Mouse (Mus musculus) liver, embryonic 11.5 days (tissue): Measurements from ENCODE around the gene Igfbp4. TPM values are rescaled to one million over a fixed set of nuclear protein-coding genes. Genes with fewer than 3 reads are reported as not detected.

Experiments used
- ATAC-seq: fragments of 200-750 bp; cut with Nextera tagmentation; replicated peaks from 2 replicates; pipeline ENCODE4 v1.8.0; 2017; ENCODE audit warnings: moderate number of reproducible peaks, mild to moderate bottlenecking, moderate TSS enrichment, moderate library complexity; ENCODE audit not compliant: low FRiP score
- DNase-seq: peaks from one replicate; pipeline ENCODE4 v3.0.0-alpha.2; 2017; ENCODE audit warnings: low spot score
- H3K27ac ChIP-seq: fragments of 300-500 bp; sonication (generic); 2 replicates; pipeline ENCODE4 v1.5.1; 2014; ENCODE audit warnings: mild to moderate bottlenecking, low read depth, low read length, control low read depth
- H3K27me3 ChIP-seq: fragments of 300-500 bp; sonication (generic); replicated peaks from 2 replicates; pipeline ENCODE4 v1.6.1; 2014; ENCODE audit warnings: low read length, mixed read lengths; ENCODE audit not compliant: control insufficient read depth, insufficient read depth
- H3K36me3 ChIP-seq: fragments of 300-500 bp; sonication (generic); 2 replicates; pipeline ENCODE4 v1.6.1; 2014; ENCODE audit warnings: mild to moderate bottlenecking, low read length, moderate library complexity, mixed read lengths; ENCODE audit not compliant: control insufficient read depth, insufficient read depth
- H3K4me1 ChIP-seq: fragments of 300-500 bp; sonication (generic); replicated peaks from 2 replicates; pipeline ENCODE4 v1.6.1; 2014; ENCODE audit warnings: low read length, mixed read lengths; ENCODE audit not compliant: control insufficient read depth, insufficient read depth
- H3K4me2 ChIP-seq: fragments of 300-500 bp; sonication (generic); 2 replicates; pipeline ENCODE4 v1.6.1; 2014; ENCODE audit warnings: mild to moderate bottlenecking, control low read depth, moderate library complexity
- H3K4me3 ChIP-seq: fragments of 300-500 bp; sonication (generic); 2 replicates; pipeline ENCODE4 v1.5.1; 2014; ENCODE audit warnings: low read depth, low read length, control low read depth
- H3K9ac ChIP-seq: fragments of 300-500 bp; sonication (generic); 2 replicates; pipeline ENCODE4 v1.6.1; 2014; ENCODE audit warnings: low read depth, low read length, control low read depth
- H3K9me3 ChIP-seq: fragments of 300-500 bp; sonication (generic); 2 replicates; pipeline ENCODE4 v1.6.1; 2016; ENCODE audit warnings: low read length, inconsistent platforms, mixed read lengths; ENCODE audit not compliant: control insufficient read depth
- WGBS: fragments of 180-500 bp; shearing (Covaris S2); extraction: QIAGEN DNeasy Blood & Tissue Kit; methylation state at CpG from one replicate; pipeline ENCODE4 v1.1.7; 2014; 5-methylcytosine and 5-hydroxymethylcytosine counted together
- polyA plus RNA-seq: library from polyadenylated mRNA; unstranded; fragments of >200 nt; fragmentation: Nextera tagmentation; extraction: Ambion mirVana; gene quantifications from 2 replicates; pipeline ENCODE4 v1.2.1, GENCODE M21; 2014

Gene Igfbp4
- polyA plus RNA-seq, 1 experiment from 2014 or later, result 328 TPM

- no peak overlapping the region for H3K27ac ChIP-seq
- ATAC-seq (no peak), DNase-seq (no peak)
- H3K9me3 ChIP-seq, result no peaks in the 10 kb centered on the region
- no peak overlapping the region for H3K4me3 ChIP-seq
- H3K27me3 ChIP-seq, result no peaks in the 10 kb centered on the region
- no peak overlapping the region for H3K9ac ChIP-seq
- 91% methylated on average over 6 of the region's 6 CpGs for WGBS
- peaks cover 15% of the 10 kb centered on the region for H3K4me1 ChIP-seq
- no peak overlapping the region for H3K4me2 ChIP-seq
- peaks cover 57% of the 10 kb centered on the region for H3K36me3 ChIP-seq
These were observed 21.2 kb upstream of the Igfbp4 start for GRCm38 (mm10) chr11:99019844-99020243.

GRCm38 (mm10) chr11:99022384-99022933 is 18.6 kb upstream of the Igfbp4 start:
- no peak for DNase-seq
- H3K4me2 ChIP-seq, result peak overlapping the region; percentile 81
- H3K4me3 ChIP-seq, result peak overlapping the region; percentile 93
- H3K4me1 ChIP-seq, result peaks cover 15% of the 10 kb centered on the region
- no peak for ATAC-seq
- H3K36me3 ChIP-seq, result peaks cover 41% of the 10 kb centered on the region
- no peaks in the 10 kb centered on the region for H3K9me3 ChIP-seq
- H3K27me3 ChIP-seq, result no peaks in the 10 kb centered on the region
- H3K27ac ChIP-seq, result no peak overlapping the region
- peak overlapping the region; percentile 50 for H3K9ac ChIP-seq
- 79% methylated on average over 5 of the region's 5 CpGs for WGBS

GRCm38 (mm10) chr11:99023094-99023493 is 17.9 kb upstream of the Igfbp4 start:
- DNase-seq (no peak), ATAC-seq (no peak)
- peak overlapping the region; percentile 88 for H3K27ac ChIP-seq
- peaks cover 34% of the 10 kb centered on the region for H3K36me3 ChIP-seq
- H3K9me3 ChIP-seq, result no peaks in the 10 kb centered on the region
- peaks cover 15% of the 10 kb centered on the region for H3K4me1 ChIP-seq
- peak overlapping the region; percentile 81 for H3K4me2 ChIP-seq
- H3K9ac ChIP-seq, result peak overlapping the region; percentile 99
- peak overlapping the region; percentile 93 for H3K4me3 ChIP-seq
- H3K27me3 ChIP-seq, result no peaks in the 10 kb centered on the region
- WGBS, result 6% methylated on average over 4 of the region's 4 CpGs

- Histone ChIP-seq H3K4me2 (peak within 1 kb of the TSS; percentile 81), H3K36me3 (peaks cover 29% of the 10 kb centered on the region), H3K27ac (peak within 1 kb of the TSS; percentile 88), H3K27me3 (no peaks in the 10 kb centered on the region), H3K9me3 (no peaks in the 10 kb centered on the region), H3K4me3 (peak within 1 kb of the TSS; percentile 93), H3K4me1 (peaks cover 15% of the 10 kb centered on the region), H3K9ac (peak within 1 kb of the TSS; percentile 99)
- under 1% methylated on average over 54 of the region's 54 CpGs for WGBS
- DNase-seq (peak; percentile 93), ATAC-seq (peak; percentile 93)
These were observed 17.3 kb upstream of the Igfbp4 start, which contains the start of gene Top2a for GRCm38 (mm10) chr11:99023500-99024467. TSS of gene Top2a (minus strand) at chr11:99024189.

GRCm38 (mm10) chr11:99024468-99025134 is 16.4 kb upstream of the Igfbp4 start:
- Histone ChIP-seq H3K9ac (peak overlapping the region; percentile 27; the same call in 1 of the 2 replicates), H3K36me3 (peaks cover 23% of the 10 kb centered on the region), H3K4me3 (peak overlapping the region; percentile 93), H3K27me3 (no peaks in the 10 kb centered on the region), H3K27ac (peak overlapping the region; percentile 30; the same call in 1 of the 2 replicates), H3K4me2 (peak overlapping the region; percentile 59), H3K4me1 (peaks cover 15% of the 10 kb centered on the region), H3K9me3 (no peaks in the 10 kb centered on the region)
- ATAC-seq, result peak; percentile 6; the same call in 1 of the 2 replicates
- no peak for DNase-seq
- 42% methylated on average over 18 of the region's 18 CpGs for WGBS

- Histone ChIP-seq H3K27me3 (no peaks in the 10 kb centered on the region), H3K4me3 (no peak overlapping the region), H3K4me2 (no peak overlapping the region), H3K36me3 (peaks cover 12% of the 10 kb centered on the region), H3K9me3 (no peaks in the 10 kb centered on the region), H3K9ac (no peak overlapping the region), H3K27ac (no peak overlapping the region), H3K4me1 (peaks cover 13% of the 10 kb centered on the region)
- ATAC-seq (no peak), DNase-seq (no peak)
- WGBS, result 87% methylated on average over 6 of the region's 6 CpGs
These were observed 15.2 kb upstream of the Igfbp4 start for GRCm38 (mm10) chr11:99025878-99026277.

- 77% methylated on average over 12 of the region's 12 CpGs for WGBS
- ATAC-seq (no peak), DNase-seq (no peak)
- Histone ChIP-seq H3K27ac (no peak overlapping the region), H3K4me3 (no peak overlapping the region), H3K36me3 (peaks cover 1% of the 10 kb centered on the region), H3K9ac (no peak overlapping the region), H3K27me3 (no peaks in the 10 kb centered on the region), H3K4me2 (no peak overlapping the region), H3K4me1 (peaks cover 5% of the 10 kb centered on the region), H3K9me3 (no peaks in the 10 kb centered on the region)
These were observed 14.1 kb upstream of the Igfbp4 start for GRCm38 (mm10) chr11:99026899-99027440.

GRCm38 (mm10) chr11:99035350-99035749 is 5.7 kb upstream of the Igfbp4 start:
- Histone ChIP-seq H3K36me3 (no peaks in the 10 kb centered on the region), H3K27me3 (peaks cover 4% of the 10 kb centered on the region), H3K4me1 (peaks cover 5% of the 10 kb centered on the region; the same call in 1 of the 2 replicates), H3K9ac (no peak overlapping the region), H3K9me3 (no peaks in the 10 kb centered on the region), H3K4me2 (no peak overlapping the region), H3K27ac (no peak overlapping the region), H3K4me3 (no peak overlapping the region)
- ATAC-seq (no peak), DNase-seq (no peak)
- 62% methylated on average over 4 of the region's 4 CpGs for WGBS
